Mouse (Mus musculus) adrenal gland, adult 8-10 months (tissue): Measurements from ENCODE around the gene Kif1c. TPM values are rescaled to one million over a fixed set of nuclear protein-coding genes. Genes with fewer than 3 reads are reported as not detected.
A peak's percentile ranks its signal among the peaks of the same experiment; 100 is the strongest.

Experiments used
- DNase-seq: peaks from one replicate; pipeline ENCODE4 v3.0.0; 2022
- total RNA-seq, 4 experiments: library from RNA; stranded (reverse); gene quantifications; 2 replicates each; pipeline ENCODE4 v1.2.4; 2022

Kif1c gene
- 100 to 1,000 TPM; 130 to 210 (median 165) TPM for total RNA-seq

- peak; percentile 90 for DNase-seq
Measured at GRCm38 (mm10) chr11:70699722-70700556, at the start of gene Kif1c, which contains the start of gene Inca1. Kif1c (plus strand) TSS chr11:70700548. Inca1 (minus strand) TSS chr11:70700155.

GRCm38 (mm10) chr11:70651391-70651790, 49.0 kb upstream of the Kif1c start:
- DNase-seq = peak; percentile 64

- no peak for DNase-seq
Measured at GRCm38 (mm10) chr11:70652029-70652883, 48.1 kb upstream of the Kif1c start.

GRCm38 (mm10) chr11:70652884-70653344, 47.4 kb upstream of the Kif1c start:
- no peak for DNase-seq

GRCm38 (mm10) chr11:70653345-70654197, 46.8 kb upstream of the Kif1c start:
- DNase-seq = peak; percentile 68

GRCm38 (mm10) chr11:70654198-70654922, 46.0 kb upstream of the Kif1c start, which contains the start of gene Pfn1:
Pfn1 (minus strand) TSS chr11:70654644.
- DNase-seq = peak; percentile 54

- DNase-seq = peak; percentile 79
Measured at GRCm38 (mm10) chr11:70654923-70655570, 45.3 kb upstream of the Kif1c start.

- DNase-seq = peak; percentile 68
Measured at GRCm38 (mm10) chr11:70655571-70656455, 44.5 kb upstream of the Kif1c start.

- no peak for DNase-seq
Measured at GRCm38 (mm10) chr11:70656456-70656927, 43.9 kb upstream of the Kif1c start.

GRCm38 (mm10) chr11:70656964-70657363, 43.4 kb upstream of the Kif1c start, which contains the start of gene Eno3:
Eno3 (plus strand) TSS chr11:70657202.
- no peak for DNase-seq

- DNase-seq = no peak
Measured at GRCm38 (mm10) chr11:70657573-70657972, 42.8 kb upstream of the Kif1c start.

- DNase-seq = no peak
Measured at GRCm38 (mm10) chr11:70657991-70658390, 42.4 kb upstream of the Kif1c start.

- DNase-seq = no peak
Measured at GRCm38 (mm10) chr11:70658521-70658920, 41.8 kb upstream of the Kif1c start.

- no peak for DNase-seq
Measured at GRCm38 (mm10) chr11:70658942-70659341, 41.4 kb upstream of the Kif1c start.

GRCm38 (mm10) chr11:70660571-70660970, 39.8 kb upstream of the Kif1c start:
- no peak for DNase-seq

- DNase-seq = no peak
Measured at GRCm38 (mm10) chr11:70663101-70663500, 37.2 kb upstream of the Kif1c start.

GRCm38 (mm10) chr11:70663957-70664356, 36.4 kb upstream of the Kif1c start:
- no peak for DNase-seq

- no peak for DNase-seq
Measured at GRCm38 (mm10) chr11:70664741-70665140, 35.6 kb upstream of the Kif1c start.

- DNase-seq = no peak
Measured at GRCm38 (mm10) chr11:70666687-70667086, 33.7 kb upstream of the Kif1c start.
